Mouse (Mus musculus) ES-Bruce4 (cell line): Measurements from ENCODE around the gene Rasgef1b. TPM values are rescaled to one million over a fixed set of nuclear protein-coding genes. Genes with fewer than 3 reads are reported as not detected.

Experiments used
- H3K27ac ChIP-seq: 2 replicates; pipeline ENCODE4 v1.5.1; 2012; ENCODE audit warnings: low read length, inconsistent platforms; ENCODE audit not compliant: insufficient read depth
- H3K27me3 ChIP-seq: 2 replicates; pipeline ENCODE4 v1.6.1; 2012; ENCODE audit warnings: mild to moderate bottlenecking, low read length, inconsistent platforms; ENCODE audit not compliant: control insufficient read depth, poor library complexity, insufficient read depth, severe bottlenecking
- H3K36me3 ChIP-seq: 2 replicates; pipeline ENCODE4 v1.6.1; 2012; ENCODE audit warnings: inconsistent platforms, mild to moderate bottlenecking, low read length, moderate library complexity; ENCODE audit not compliant: control insufficient read depth, poor library complexity, insufficient read depth, severe bottlenecking
- H3K4me1 ChIP-seq: one replicate; pipeline ENCODE4 v1.8.1; 2011; ENCODE audit warnings: low read length; ENCODE audit not compliant: control insufficient read depth, insufficient read depth
- H3K4me3 ChIP-seq: 2 replicates; pipeline ENCODE4 v1.5.1; 2011; ENCODE audit warnings: low read depth, mild to moderate bottlenecking, low read length
- H3K9ac ChIP-seq: 2 replicates; pipeline ENCODE4 v1.6.1; 2012; ENCODE audit warnings: low read depth, mild to moderate bottlenecking, inconsistent platforms; ENCODE audit not compliant: poor library complexity, severe bottlenecking
- H3K9me3 ChIP-seq: replicated peaks from 2 replicates; pipeline ENCODE4 v1.6.1; 2012; ENCODE audit warnings: mild to moderate bottlenecking, low read length, inconsistent platforms; ENCODE audit not compliant: control insufficient read depth, poor library complexity, insufficient read depth, severe bottlenecking
- CTCF ChIP-seq: IDR thresholded peaks from one replicate; pipeline ENCODE4 v1.8.1; 2011; ENCODE audit warnings: low read depth, low read length
- EP300 ChIP-seq: IDR thresholded peaks from 2 replicates; pipeline ENCODE4 v1.6.1; 2011; ENCODE audit warnings: low read depth, low read length; ENCODE audit not compliant: insufficient read depth
- POLR2A ChIP-seq: IDR thresholded peaks from one replicate; pipeline ENCODE4 v1.8.1; 2011; ENCODE audit warnings: low read length; ENCODE audit not compliant: insufficient read depth
- polyA plus RNA-seq: library from polyadenylated mRNA; stranded (reverse); fragments of >200 nt; gene quantifications from 2 replicates; pipeline ENCODE4 v1.2.4, GENCODE M21; 2011; ENCODE audit warnings: low read depth; ENCODE audit not compliant: missing spikeins, insufficient read depth, insufficient read length

Rasgef1b gene
- polyA plus RNA-seq: 1.9 and 2.4 TPM in 2 replicates

GRCm38 (mm10) chr5:99728649-99729212, at the start of gene Rasgef1b:
Gene Rasgef1b, minus strand, starts transcription at chr5:99729065.
- Histone ChIP-seq H3K36me3 (no peaks in the 10 kb centered on the region), H3K4me3 (peak within 1 kb of the TSS; percentile 59), H3K9me3 (no peaks in the 10 kb centered on the region), H3K4me1 (no peaks in the 10 kb centered on the region), H3K9ac (no peak within 1 kb of the TSS), H3K27me3 (peaks cover 3% of the 10 kb centered on the region), H3K27ac (no peak within 1 kb of the TSS)
- no peak for TF ChIP-seq EP300
- TF ChIP-seq POLR2A: no peak
- no peak for TF ChIP-seq CTCF

GRCm38 (mm10) chr5:99775342-99775741, 46.5 kb upstream of the Rasgef1b start:
- H3K9me3 ChIP-seq: no peaks in the 10 kb centered on the region
- no peak overlapping the region for H3K4me3 ChIP-seq
- no peak overlapping the region for H3K9ac ChIP-seq
- H3K27ac ChIP-seq: no peak overlapping the region
- TF ChIP-seq POLR2A (no peak), CTCF (no peak), EP300 (no peak)
- H3K36me3 ChIP-seq: no peaks in the 10 kb centered on the region
- no peaks in the 10 kb centered on the region; the same call in 1 of the 2 replicates for H3K27me3 ChIP-seq
- H3K4me1 ChIP-seq: no peaks in the 10 kb centered on the region

- Histone ChIP-seq H3K36me3 (no peaks in the 10 kb centered on the region), H3K4me3 (no peak overlapping the region), H3K27ac (no peak overlapping the region), H3K4me1 (no peaks in the 10 kb centered on the region), H3K9me3 (no peaks in the 10 kb centered on the region), H3K9ac (no peak overlapping the region), H3K27me3 (no peaks in the 10 kb centered on the region; the same call in 1 of the 2 replicates)
- no peak for TF ChIP-seq CTCF
- no peak for TF ChIP-seq POLR2A
- no peak for TF ChIP-seq EP300
These were observed 44.4 kb upstream of the Rasgef1b start for GRCm38 (mm10) chr5:99773265-99773664.

GRCm38 (mm10) chr5:99764246-99764645, 35.4 kb upstream of the Rasgef1b start:
- no peaks in the 10 kb centered on the region for H3K36me3 ChIP-seq
- H3K4me1 ChIP-seq: no peaks in the 10 kb centered on the region
- no peaks in the 10 kb centered on the region for H3K9me3 ChIP-seq
- H3K27me3 ChIP-seq: no peaks in the 10 kb centered on the region; the same call in 1 of the 2 replicates
- H3K9ac ChIP-seq: no peak overlapping the region
- H3K27ac ChIP-seq: no peak overlapping the region
- H3K4me3 ChIP-seq: no peak overlapping the region
- TF ChIP-seq POLR2A: no peak
- no peak for TF ChIP-seq EP300

- no peaks in the 10 kb centered on the region for H3K27me3 ChIP-seq
- H3K4me3 ChIP-seq: no peak overlapping the region
- no peak overlapping the region for H3K9ac ChIP-seq
- H3K36me3 ChIP-seq: no peaks in the 10 kb centered on the region
- H3K4me1 ChIP-seq: no peaks in the 10 kb centered on the region
- no peak overlapping the region for H3K27ac ChIP-seq
- no peaks in the 10 kb centered on the region for H3K9me3 ChIP-seq
- TF ChIP-seq POLR2A (no peak), CTCF (no peak), EP300 (no peak)
These were observed 30.0 kb upstream of the Rasgef1b start for GRCm38 (mm10) chr5:99758859-99759258.

GRCm38 (mm10) chr5:99753843-99754242, 25.0 kb upstream of the Rasgef1b start:
- no peak overlapping the region for H3K9ac ChIP-seq
- H3K4me1 ChIP-seq: no peaks in the 10 kb centered on the region
- H3K4me3 ChIP-seq: no peak overlapping the region
- no peaks in the 10 kb centered on the region for H3K36me3 ChIP-seq
- no peaks in the 10 kb centered on the region for H3K27me3 ChIP-seq
- TF ChIP-seq POLR2A (no peak), CTCF (no peak), EP300 (no peak)
- no peaks in the 10 kb centered on the region for H3K9me3 ChIP-seq
- H3K27ac ChIP-seq: no peak overlapping the region
